14 mouse cellular contexts compared by ENCODE assay signal in genomic region chr11:51338416-51338815, GRCm38 (mm10).
"Had no signal": no experiment of that assay in that cellular context is flagged by ENCODE, and none has a peak within 500 bp of the region (broad histone marks: within the 10 kb centered on the region; RNA-seq: fewer than 3 reads in every experiment).

No protein-coding gene starts in this region.

- H3K4me2 ChIP-seq: hindbrain, embryonic 13.5 days; limb, embryonic 13.5 days; midbrain, embryonic 15.5 days; neural tube, embryonic 13.5 days had no signal

- H3K36me3 ChIP-seq: hindbrain, embryonic 13.5 days; limb, embryonic 13.5 days; midbrain, embryonic 10.5 days; midbrain, embryonic 15.5 days; neural tube, embryonic 13.5 days had no signal

- H3K27me3 ChIP-seq: hindbrain, embryonic 13.5 days; limb, embryonic 13.5 days; midbrain, embryonic 15.5 days; neural tube, embryonic 13.5 days had no signal

- H3K4me3 ChIP-seq: hindbrain, embryonic 13.5 days; limb, embryonic 13.5 days; midbrain, embryonic 10.5 days; midbrain, embryonic 15.5 days; neural tube, embryonic 13.5 days had no signal

- H3K9me3 ChIP-seq: hindbrain, embryonic 13.5 days; limb, embryonic 13.5 days; midbrain, embryonic 10.5 days; midbrain, embryonic 15.5 days; neural tube, embryonic 13.5 days had no signal

- H3K27ac ChIP-seq: hindbrain, embryonic 13.5 days; hindbrain, postnatal 0 days; limb, embryonic 13.5 days; liver, embryonic 14.5 days; midbrain, embryonic 10.5 days; midbrain, embryonic 15.5 days; neural tube, embryonic 13.5 days had no signal

- ATAC-seq: hindbrain, postnatal 0 days; midbrain, embryonic 15.5 days had no signal

- DNase-seq: kidney, adult 11 months; layer of hippocampus, postnatal 36 days; left cerebral cortex, postnatal 4 days; lung, postnatal 4 days; retina, postnatal 1 day; spleen, adult 18-20 months; thymus, postnatal 36 days had no signal

- H3K9ac ChIP-seq: hindbrain, embryonic 13.5 days; limb, embryonic 13.5 days; liver, embryonic 14.5 days; midbrain, embryonic 15.5 days; neural tube, embryonic 13.5 days had no signal

- H3K4me1 ChIP-seq: hindbrain, embryonic 13.5 days; midbrain, embryonic 10.5 days; midbrain, embryonic 15.5 days; neural tube, embryonic 13.5 days had no signal
